Mouse (Mus musculus) forebrain, embryonic 11.5 days (tissue): ENCODE measurements at regions not wholly inside any gene's neighbourhood (a gene's known extent, or its start where the extent isn't known, plus 50 kb on each side); places are given as distances from the start of the nearest gene placed in this dataset.

Experiments
- ATAC-seq: fragments of 200-750 bp; cut with Nextera tagmentation; replicated peaks from 2 replicates; pipeline ENCODE4 v1.8.0; 2017; ENCODE audit warnings: moderate TSS enrichment; ENCODE audit not compliant: low FRiP score
- DNase-seq: peaks from one replicate; pipeline ENCODE4 v3.0.0-alpha.2; 2017; ENCODE audit warnings: low spot score
- H3K27ac ChIP-seq: fragments of 300-500 bp; sonication (generic); 2 replicates; pipeline ENCODE4 v1.5.1; 2014; ENCODE audit warnings: low read depth, low read length
- H3K27me3 ChIP-seq: fragments of 300-500 bp; sonication (generic); 2 replicates; pipeline ENCODE4 v1.6.1; 2014; ENCODE audit warnings: mild to moderate bottlenecking, low read length, mixed read lengths; ENCODE audit not compliant: control insufficient read depth, insufficient read depth
- H3K36me3 ChIP-seq: fragments of 300-500 bp; sonication (generic); 2 replicates; pipeline ENCODE4 v1.6.1; 2014; ENCODE audit warnings: mild to moderate bottlenecking, low read length, moderate library complexity, mixed read lengths; ENCODE audit not compliant: control insufficient read depth, insufficient read depth
- H3K4me1 ChIP-seq: fragments of 300-500 bp; sonication (generic); replicated peaks from 2 replicates; pipeline ENCODE4 v1.6.1; 2014; ENCODE audit warnings: low read length, mixed read lengths; ENCODE audit not compliant: control insufficient read depth, insufficient read depth
- H3K4me2 ChIP-seq: fragments of 300-500 bp; sonication (generic); 2 replicates; pipeline ENCODE4 v1.6.1; 2014; ENCODE audit warnings: low read depth, mild to moderate bottlenecking, low read length, moderate library complexity, mixed read lengths; ENCODE audit not compliant: severe bottlenecking
- H3K4me3 ChIP-seq: fragments of 300-500 bp; sonication (generic); 2 replicates; pipeline ENCODE4 v1.5.1; 2014; ENCODE audit warnings: low read depth, low read length
- H3K9ac ChIP-seq: fragments of 300-500 bp; sonication (generic); 2 replicates; pipeline ENCODE4 v1.6.1; 2014; ENCODE audit warnings: low read length
- H3K9me3 ChIP-seq: fragments of 300-500 bp; sonication (generic); 2 replicates; pipeline ENCODE4 v1.6.1; 2016; ENCODE audit warnings: low read length, mixed read lengths; ENCODE audit not compliant: control insufficient read depth
- WGBS: fragments of 180-500 bp; shearing (Covaris S2); extraction: QIAGEN DNeasy Blood & Tissue Kit; methylation state at CpG from one replicate; pipeline ENCODE4 v1.1.7; 2014; 5-methylcytosine and 5-hydroxymethylcytosine counted together

- no peak overlapping the region for H3K4me2 ChIP-seq
- no peak for DNase-seq
- peak; percentile 75 for ATAC-seq
- H3K4me1 ChIP-seq = no peaks in the 10 kb centered on the region
- no peak overlapping the region for H3K9ac ChIP-seq
- no peaks in the 10 kb centered on the region for H3K27me3 ChIP-seq
- 88% methylated on average over 2 of the region's 2 CpGs for WGBS
- no peak overlapping the region for H3K27ac ChIP-seq
- no peaks in the 10 kb centered on the region for H3K9me3 ChIP-seq
- H3K4me3 ChIP-seq = no peak overlapping the region
- no peaks in the 10 kb centered on the region for H3K36me3 ChIP-seq
Observed at GRCm38 (mm10) chr19:20310653-20311052, 80.1 kb downstream of the Anxa1 start.

DNA sequence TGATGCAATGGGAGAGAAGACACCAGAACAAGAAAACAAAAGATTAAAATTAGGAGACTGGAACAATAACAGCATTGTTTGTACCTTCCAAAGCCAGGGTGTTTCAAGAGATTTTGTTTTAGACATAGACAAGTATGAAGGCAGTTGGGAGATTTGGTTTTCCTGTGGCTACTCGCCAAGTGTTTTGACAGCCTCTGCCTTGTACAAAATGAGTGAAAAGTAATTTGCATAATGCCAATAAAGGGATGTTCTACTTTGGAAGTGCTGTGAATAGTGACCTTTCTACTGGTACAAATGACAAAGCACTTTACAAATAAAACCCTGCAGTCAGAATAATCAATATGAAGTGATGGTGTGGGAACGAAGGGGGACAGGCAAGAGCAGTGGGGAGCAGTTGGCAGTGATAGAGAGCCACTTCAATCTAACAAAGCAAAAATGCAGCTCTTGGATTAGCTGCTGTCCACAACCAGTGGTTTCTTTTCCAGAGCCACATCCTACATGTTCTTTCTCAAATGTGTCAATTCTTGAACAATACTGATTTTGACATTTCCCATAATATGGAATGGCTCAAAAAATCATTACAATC lies 90.6 kb downstream of the Anxa1 start:
- Histone ChIP-seq H3K9ac (no peak overlapping the region), H3K4me3 (no peak overlapping the region), H3K36me3 (no peaks in the 10 kb centered on the region), H3K9me3 (no peaks in the 10 kb centered on the region), H3K27ac (no peak overlapping the region), H3K4me1 (no peaks in the 10 kb centered on the region), H3K4me2 (no peak overlapping the region), H3K27me3 (no peaks in the 10 kb centered on the region)
- DNase-seq (no peak), ATAC-seq (peak; percentile 27; the same call in 1 of the 2 replicates)
- 45% methylated on average over 2 of the region's 2 CpGs for WGBS

DNA sequence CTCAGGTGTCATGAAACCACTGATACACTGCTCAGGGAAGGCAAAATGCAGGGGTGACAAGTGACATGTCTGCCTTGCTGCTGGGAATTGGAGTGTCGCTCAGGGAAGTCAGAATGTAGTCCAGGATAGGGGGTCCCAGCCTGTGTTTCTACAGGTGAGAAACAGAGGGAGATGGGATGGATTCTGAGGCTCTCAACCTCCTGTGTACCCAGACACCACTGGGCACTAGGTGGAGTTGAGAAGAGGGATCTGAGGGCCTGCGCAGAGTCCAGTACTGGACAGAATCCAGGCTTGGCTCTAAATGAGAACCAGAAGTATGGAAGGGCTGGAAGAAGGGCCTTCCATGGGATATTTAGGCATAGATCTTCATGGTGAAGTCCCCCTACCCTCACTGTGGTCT lies 92.3 kb downstream of the Anxa1 start:
- DNase-seq (no peak), ATAC-seq (no peak)
- 84% methylated on average over 2 of the region's 2 CpGs for WGBS
- H3K27ac ChIP-seq = no peak overlapping the region
- H3K9ac ChIP-seq = no peak overlapping the region
- H3K9me3 ChIP-seq = no peaks in the 10 kb centered on the region
- H3K4me1 ChIP-seq = no peaks in the 10 kb centered on the region
- no peak overlapping the region for H3K4me3 ChIP-seq
- H3K27me3 ChIP-seq = no peaks in the 10 kb centered on the region
- no peaks in the 10 kb centered on the region for H3K36me3 ChIP-seq
- no peak overlapping the region for H3K4me2 ChIP-seq

DNA sequence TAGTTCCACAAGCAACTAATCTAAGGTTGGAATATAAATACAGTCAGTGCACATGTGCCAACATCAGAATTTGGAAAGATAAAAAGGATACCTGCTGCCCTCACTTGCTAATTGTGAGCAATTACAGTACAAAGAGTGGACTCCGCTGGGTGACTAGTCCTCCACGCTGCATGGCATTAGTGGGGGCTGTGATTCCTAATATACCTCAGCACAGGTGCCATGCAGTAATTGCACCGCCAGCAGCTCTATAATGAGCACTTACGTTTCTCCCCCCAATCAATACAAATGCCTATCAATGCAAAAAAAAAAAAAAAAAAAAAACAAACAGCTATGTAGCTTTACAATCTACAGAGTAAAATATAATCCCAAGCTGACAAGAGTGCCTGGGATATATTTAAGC lies 105.6 kb downstream of the Anxa1 start:
- no peak overlapping the region for H3K9ac ChIP-seq
- WGBS = 89% methylated on average over 4 of the region's 4 CpGs
- DNase-seq = no peak
- H3K27ac ChIP-seq = no peak overlapping the region
- H3K4me3 ChIP-seq = no peak overlapping the region
- no peaks in the 10 kb centered on the region for H3K36me3 ChIP-seq
- no peaks in the 10 kb centered on the region for H3K4me1 ChIP-seq
- H3K9me3 ChIP-seq = no peaks in the 10 kb centered on the region
- H3K4me2 ChIP-seq = no peak overlapping the region
- no peaks in the 10 kb centered on the region for H3K27me3 ChIP-seq
- 0 out of 2 replicates have a peak, but pooled peaks have one; percentile 66 for ATAC-seq

GRCm38 (mm10) chr19:20283105-20283504 lies 107.6 kb downstream of the Anxa1 start:
- 83% methylated on average over 2 of the region's 2 CpGs for WGBS

DNA sequence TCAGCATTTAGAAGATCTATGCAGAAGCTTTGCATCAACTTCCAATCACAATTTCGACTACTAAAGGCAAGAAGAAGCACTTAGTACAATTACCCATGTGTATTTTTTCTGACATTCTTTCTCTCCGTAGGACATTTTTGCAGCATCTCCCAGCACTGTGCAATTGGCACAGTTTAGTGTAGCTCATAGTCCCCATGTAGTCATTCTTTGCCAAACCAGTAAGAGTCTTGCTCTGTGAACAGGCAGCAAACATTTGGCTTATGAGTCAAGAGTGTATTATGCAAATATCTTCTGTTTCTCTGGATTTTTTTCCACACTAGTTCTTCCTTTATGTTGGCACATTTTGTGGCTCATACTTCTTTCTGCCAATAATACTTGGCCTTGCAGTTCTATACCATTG lies 129.2 kb downstream of the Anxa1 start:
- DNase-seq (no peak), ATAC-seq (no peak)
- Histone ChIP-seq H3K4me3 (no peak overlapping the region), H3K36me3 (no peaks in the 10 kb centered on the region), H3K4me2 (no peak overlapping the region), H3K4me1 (no peaks in the 10 kb centered on the region), H3K9ac (no peak overlapping the region), H3K27ac (no peak overlapping the region), H3K9me3 (no peaks in the 10 kb centered on the region), H3K27me3 (no peaks in the 10 kb centered on the region)
- WGBS = 87% methylated on average over 2 of the region's 2 CpGs

More at GRCm38 (mm10) chr19:20283105-20283504, 107.6 kb downstream of the Anxa1 start:
- Histone ChIP-seq H3K4me2 (no peak overlapping the region), H3K27ac (no peak overlapping the region), H3K4me3 (no peak overlapping the region), H3K9ac (no peak overlapping the region), H3K9me3 (no peaks in the 10 kb centered on the region), H3K36me3 (no peaks in the 10 kb centered on the region), H3K4me1 (no peaks in the 10 kb centered on the region), H3K27me3 (no peaks in the 10 kb centered on the region)
- ATAC-seq (no peak), DNase-seq (no peak)

- 90% methylated on average over 2 of the region's 2 CpGs for WGBS
- H3K27ac ChIP-seq = no peak overlapping the region
- no peak for ATAC-seq
- H3K4me3 ChIP-seq = no peak overlapping the region
- H3K4me1 ChIP-seq = no peaks in the 10 kb centered on the region
- no peak overlapping the region for H3K9ac ChIP-seq
- H3K9me3 ChIP-seq = no peaks in the 10 kb centered on the region
- H3K4me2 ChIP-seq = no peak overlapping the region
- no peaks in the 10 kb centered on the region for H3K27me3 ChIP-seq
- no peaks in the 10 kb centered on the region for H3K36me3 ChIP-seq
- no peak for DNase-seq
Observed at GRCm38 (mm10) chr19:20252151-20252550, 138.6 kb downstream of the Anxa1 start.

DNA sequence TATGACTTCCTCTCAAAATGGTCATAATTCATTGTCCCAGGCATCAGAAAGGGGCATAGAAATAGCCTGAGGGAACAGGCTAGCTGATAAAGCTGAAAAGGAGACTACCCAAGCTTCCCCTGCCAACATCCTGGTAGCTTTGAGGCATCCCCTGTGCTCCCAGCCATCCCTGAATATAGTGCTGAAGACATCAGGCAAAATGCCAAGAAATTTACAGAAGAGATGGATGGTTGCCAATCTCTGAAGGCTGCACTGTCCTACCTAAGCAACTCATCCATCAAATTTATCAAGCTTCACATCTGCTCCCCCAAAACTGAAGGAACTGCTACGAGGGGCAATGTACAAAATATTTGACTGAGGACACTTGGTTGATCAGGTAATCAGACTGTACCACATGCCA lies 146.9 kb downstream of the Anxa1 start:
- H3K9ac ChIP-seq = no peak overlapping the region
- DNase-seq (no peak), ATAC-seq (no peak)
- H3K27me3 ChIP-seq = no peaks in the 10 kb centered on the region
- no peaks in the 10 kb centered on the region for H3K36me3 ChIP-seq
- H3K9me3 ChIP-seq = no peaks in the 10 kb centered on the region
- 73% methylated on average over 1 of the region's 1 CpGs for WGBS
- H3K4me3 ChIP-seq = no peak overlapping the region
- no peak overlapping the region for H3K27ac ChIP-seq
- H3K4me1 ChIP-seq = no peaks in the 10 kb centered on the region
- H3K4me2 ChIP-seq = no peak overlapping the region

GRCm38 (mm10) chr19:20241266-20241665 lies 149.5 kb downstream of the Anxa1 start:
- no peaks in the 10 kb centered on the region for H3K9me3 ChIP-seq
- no peak overlapping the region for H3K4me3 ChIP-seq
- WGBS = 78% methylated on average over 6 of the region's 6 CpGs
- ATAC-seq (no peak), DNase-seq (no peak)
- no peak overlapping the region for H3K27ac ChIP-seq
- no peak overlapping the region for H3K9ac ChIP-seq
- no peaks in the 10 kb centered on the region for H3K27me3 ChIP-seq
- no peaks in the 10 kb centered on the region for H3K4me1 ChIP-seq
- no peak overlapping the region for H3K4me2 ChIP-seq
- H3K36me3 ChIP-seq = no peaks in the 10 kb centered on the region
